Mouse (Mus musculus) ES-Bruce4 (cell line): ENCODE data around the gene Fars2.

Experiments used
- CTCF ChIP-seq: IDR thresholded peaks from one replicate; pipeline ENCODE4 v1.8.1; 2011; ENCODE audit warnings: low read depth, low read length
- EP300 ChIP-seq: IDR thresholded peaks from 2 replicates; pipeline ENCODE4 v1.6.1; 2011; ENCODE audit warnings: low read depth, low read length; ENCODE audit not compliant: insufficient read depth
- POLR2A ChIP-seq: IDR thresholded peaks from one replicate; pipeline ENCODE4 v1.8.1; 2011; ENCODE audit warnings: low read length; ENCODE audit not compliant: insufficient read depth

DNA sequence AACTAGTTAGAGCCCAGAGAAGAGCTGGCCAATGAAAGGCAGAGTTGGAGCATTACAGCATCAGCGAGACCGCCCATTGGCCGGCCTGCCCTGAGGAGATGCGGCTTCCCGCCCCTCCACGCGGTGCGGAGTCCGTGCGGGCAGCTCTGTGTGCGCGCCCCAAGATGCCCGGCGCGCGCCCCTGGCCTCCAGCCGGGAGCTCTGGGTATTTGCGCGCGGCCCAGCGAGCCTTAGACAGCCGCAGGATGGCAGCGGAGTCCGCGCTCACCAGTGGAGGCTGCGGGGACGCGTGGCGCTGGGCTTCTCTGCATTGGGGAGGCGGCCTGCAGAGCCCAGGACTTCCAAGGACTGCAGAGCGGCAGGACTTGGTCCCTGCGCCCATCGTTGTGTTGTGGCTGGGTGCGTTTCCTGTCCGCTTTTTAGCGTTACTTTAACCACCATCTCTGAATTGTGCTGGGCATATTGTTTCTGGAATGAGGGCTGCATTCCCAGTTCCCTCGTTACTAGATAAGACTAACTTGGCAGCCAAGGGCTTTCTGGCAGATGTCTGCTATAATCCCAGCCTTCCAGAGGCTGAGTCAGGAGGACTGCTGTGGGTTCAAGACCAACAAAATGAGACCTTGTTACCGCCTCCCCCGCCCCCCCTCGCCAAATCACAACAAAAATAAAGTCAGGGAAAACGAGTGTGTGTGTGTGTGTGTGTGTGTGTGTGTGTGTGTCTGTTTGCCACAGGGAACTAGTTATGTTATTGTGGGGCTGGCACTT is 461.5 kb downstream of the Fars2 start:
- TF ChIP-seq CTCF (no peak), POLR2A (no peak), EP300 (no peak)
